Mouse (Mus musculus) liver, postnatal 0 days (tissue): ENCODE measurements around the gene Pdlim7.
A peak's percentile ranks its signal among the peaks of the same experiment; 100 is the strongest.

Source experiments
- CTCF ChIP-seq: sonication (generic); IDR thresholded peaks from 2 replicates; pipeline ENCODE4 v1.5.1; 2016; ENCODE audit warnings: antibody characterized with exemption, low read depth
- EP300 ChIP-seq: IDR thresholded peaks from 2 replicates; pipeline ENCODE4 v1.6.1; 2016; ENCODE audit warnings: antibody characterized with exemption, low read depth, mild to moderate bottlenecking

DNA sequence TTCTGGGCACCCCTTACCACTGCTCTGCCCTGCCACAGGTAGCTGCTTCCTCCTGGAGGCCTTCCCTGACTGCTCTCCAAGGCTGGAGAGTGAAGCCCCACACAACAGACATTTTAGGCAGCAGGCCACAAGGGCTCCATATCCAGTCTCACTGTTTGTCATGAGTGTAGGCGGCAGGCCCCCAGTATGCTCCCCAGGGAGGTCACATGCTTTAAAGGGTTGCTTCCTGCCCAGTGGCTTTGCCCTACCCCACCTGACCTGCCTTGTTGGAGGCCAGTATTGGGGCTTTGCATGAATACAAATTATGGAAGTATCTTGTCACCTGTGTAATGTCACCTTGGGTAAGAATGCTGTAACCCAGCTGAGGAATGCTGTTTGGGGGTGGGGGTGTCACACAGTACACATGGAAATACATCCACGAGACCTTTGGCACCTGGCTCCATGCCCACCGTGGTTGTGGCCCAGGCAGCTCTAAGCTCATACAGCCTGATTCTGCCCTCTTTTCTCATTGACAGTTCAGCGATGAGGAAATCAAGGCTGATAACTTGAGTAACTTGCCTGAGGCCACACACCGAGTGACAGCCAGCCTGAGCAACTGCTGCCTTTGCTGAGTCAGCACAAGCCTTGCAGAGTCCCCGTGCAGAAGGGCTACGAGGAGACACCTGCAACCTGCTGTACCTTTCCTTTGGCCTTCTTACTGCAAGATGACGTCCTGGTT, 15.9 kb upstream of the Pdlim7 start, which contains the start of gene Dok3:
- TF ChIP-seq EP300: peak; percentile 56; the same call in 1 of the 2 replicates
- TF ChIP-seq CTCF: no peak
